Mouse (Mus musculus) mammary gland, adult 2 months (tissue): Measurements from ENCODE around the gene Gm3047. TPM values are rescaled to one million over a fixed set of nuclear protein-coding genes. Genes with fewer than 3 reads are reported as not detected.

Experiments used
- polyA plus RNA-seq: library from polyadenylated mRNA; depleted of rRNA; stranded (reverse); fragments of >200 nt; gene quantifications from 2 replicates; pipeline ENCODE4 v1.2.3, GENCODE M21; 2012; ENCODE audit warnings: low replicate concordance; rRNA removed

The Gm3047 gene
- not detected in 2 replicates for polyA plus RNA-seq

DNA sequence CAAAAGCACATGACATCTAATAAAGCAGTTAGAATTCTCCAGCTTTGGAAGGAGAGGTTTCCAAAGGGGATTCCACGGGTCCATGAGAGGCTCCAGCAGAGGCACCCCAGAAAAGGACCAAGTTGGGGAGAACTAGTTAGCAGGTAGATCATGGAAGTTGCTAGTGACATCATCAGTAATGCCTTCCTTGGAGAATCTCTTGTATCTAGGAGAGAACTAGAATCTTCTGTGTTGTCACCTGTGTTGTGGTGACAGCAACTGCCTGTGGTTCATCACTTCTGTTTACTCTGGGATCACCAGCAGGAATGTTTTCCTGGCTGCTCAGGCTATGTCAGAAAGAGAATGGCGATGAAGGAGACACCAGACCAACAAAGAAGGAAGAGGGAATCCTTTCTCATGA, at the start of gene Gm3047:
Gene Gm3047, plus strand, starts transcription at position 301 of the 400 bp plus-strand sequence.

Other genes starting within 250 kb of the Gm3047 start
- not detected in 2 replicates for gene Gm3149, start 238.1 kb upstream of the Gm3047 start, polyA plus RNA-seq
- gene 2610042L04Rik, start 220.6 kb upstream of the Gm3047 start, polyA plus RNA-seq: not detected in 2 replicates
- gene Gm3159, start 157.9 kb upstream of the Gm3047 start, polyA plus RNA-seq: not detected in 2 replicates
- gene Gm3164, start 140.0 kb upstream of the Gm3047 start, polyA plus RNA-seq: 0.33 TPM in 1 of 2 replicates, not detected in the other
- gene Gm3173, start 124.4 kb upstream of the Gm3047 start, polyA plus RNA-seq: not detected in 2 replicates
- gene Gm3182, start 73.7 kb upstream of the Gm3047 start, polyA plus RNA-seq: not detected in 2 replicates
- gene Gm8159, start 76.9 kb downstream of the Gm3047 start, polyA plus RNA-seq: not detected in 2 replicates
- 0.10 TPM in 1 of 2 replicates, not detected in the other for gene Gm3239, start 108.8 kb downstream of the Gm3047 start, polyA plus RNA-seq
- not detected in 2 replicates for gene Gm7876, start 153.8 kb downstream of the Gm3047 start, polyA plus RNA-seq
- gene Gm3252, start 171.4 kb downstream of the Gm3047 start, polyA plus RNA-seq: 0.27 TPM in 1 of 2 replicates, not detected in the other
- gene Gm9602, start 220.9 kb downstream of the Gm3047 start, polyA plus RNA-seq: not detected in 2 replicates